Mouse (Mus musculus) stomach, embryonic 15.5 days (tissue): ENCODE results near the gene Arhgdib. TPM values are rescaled to one million over a fixed set of nuclear protein-coding genes. Genes with fewer than 3 reads are reported as not detected.
A peak's percentile ranks its signal among the peaks of the same experiment; 100 is the strongest.
"Not testable (repeated sequence)": the region's sequence is repeated elsewhere in the genome, so short reads cannot be mapped to it uniquely, and the experiment has no call there.

Experiments used
- ATAC-seq: fragments of 200-750 bp; cut with Nextera tagmentation; 2 replicates; pipeline ENCODE4 v1.8.0; 2017; ENCODE audit warnings: low read depth, moderate number of reproducible peaks, moderate TSS enrichment; ENCODE audit not compliant: insufficient read depth, low FRiP score
- H3K27ac ChIP-seq: fragments of 300-500 bp; sonication (generic); 2 replicates; pipeline ENCODE4 v1.5.1; 2015; ENCODE audit warnings: mild to moderate bottlenecking, inconsistent platforms
- H3K27me3 ChIP-seq: fragments of 300-500 bp; sonication (generic); replicated peaks from 2 replicates; pipeline ENCODE4 v1.6.1; 2015; ENCODE audit warnings: inconsistent platforms
- H3K36me3 ChIP-seq: fragments of 300-500 bp; sonication (generic); 2 replicates; pipeline ENCODE4 v1.6.1; 2015; ENCODE audit warnings: inconsistent platforms
- H3K4me1 ChIP-seq: fragments of 300-500 bp; sonication (generic); 2 replicates; pipeline ENCODE4 v1.6.1; 2015; ENCODE audit warnings: inconsistent platforms
- H3K4me2 ChIP-seq: fragments of 300-500 bp; sonication (generic); 2 replicates; pipeline ENCODE4 v1.6.1; 2015; ENCODE audit warnings: mild to moderate bottlenecking, inconsistent platforms
- H3K4me3 ChIP-seq: fragments of 300-500 bp; sonication (generic); replicated peaks from 2 replicates; pipeline ENCODE4 v1.5.1; 2015; ENCODE audit warnings: inconsistent platforms
- H3K9ac ChIP-seq: fragments of 300-500 bp; sonication (generic); 2 replicates; pipeline ENCODE4 v1.6.1; 2015; ENCODE audit warnings: inconsistent platforms
- H3K9me3 ChIP-seq: fragments of 300-500 bp; sonication (generic); 2 replicates; pipeline ENCODE4 v1.6.1; 2016; ENCODE audit warnings: inconsistent platforms
- WGBS: fragments of 180-500 bp; shearing (Covaris S2); methylation state at CpG from one replicate; pipeline ENCODE4 v1.1.7; 2015; 5-methylcytosine and 5-hydroxymethylcytosine counted together
- polyA plus RNA-seq: library from polyadenylated mRNA; unstranded; fragments of >200 nt; fragmentation: Nextera tagmentation; extraction: Ambion mirVana; gene quantifications from 2 replicates; pipeline ENCODE4 v1.2.1, GENCODE M21; 2015

Arhgdib gene
- polyA plus RNA-seq, 1 experiment from 2014 or later: 70.2 TPM

GRCm38 (mm10) chr6:136898222-136898621, 43.5 kb downstream of the Arhgdib start:
- Histone ChIP-seq H3K27me3 (no peaks in the 10 kb centered on the region), H3K36me3 (no peaks in the 10 kb centered on the region), H3K9me3 (no peaks in the 10 kb centered on the region), H3K4me2 (no peak overlapping the region), H3K9ac (no peak overlapping the region), H3K4me1 (peaks cover 10% of the 10 kb centered on the region), H3K27ac (peak overlapping the region; percentile 71), H3K4me3 (no peak overlapping the region)
- WGBS: 35% methylated on average over 4 of the region's 4 CpGs
- no peak for ATAC-seq

GRCm38 (mm10) chr6:136897789-136898188, 43.9 kb downstream of the Arhgdib start:
- no peaks in the 10 kb centered on the region for H3K27me3 ChIP-seq
- ATAC-seq: no peak
- no peak overlapping the region for H3K4me3 ChIP-seq
- H3K27ac ChIP-seq: peak overlapping the region; percentile 71
- H3K4me2 ChIP-seq: no peak overlapping the region
- no peaks in the 10 kb centered on the region for H3K9me3 ChIP-seq
- no peaks in the 10 kb centered on the region for H3K36me3 ChIP-seq
- H3K4me1 ChIP-seq: peaks cover 10% of the 10 kb centered on the region
- H3K9ac ChIP-seq: no peak overlapping the region
- WGBS: 53% methylated on average over 4 of the region's 4 CpGs

GRCm38 (mm10) chr6:136894532-136895339, 47.0 kb downstream of the Arhgdib start:
- Histone ChIP-seq H3K4me3 (no peak overlapping the region), H3K9me3 (no peaks in the 10 kb centered on the region), H3K36me3 (no peaks in the 10 kb centered on the region), H3K9ac (no peak overlapping the region), H3K27me3 (no peaks in the 10 kb centered on the region), H3K27ac (peak overlapping the region; percentile 77), H3K4me2 (no peak overlapping the region), H3K4me1 (peaks cover 10% of the 10 kb centered on the region)
- WGBS: 24% methylated on average over 15 of the region's 15 CpGs
- peak; percentile 41; the same call in 1 of the 2 replicates for ATAC-seq

GRCm38 (mm10) chr6:136892002-136892401, 49.7 kb downstream of the Arhgdib start:
- Histone ChIP-seq H3K27me3 (no peaks in the 10 kb centered on the region), H3K36me3 (no peaks in the 10 kb centered on the region), H3K9ac (no peak overlapping the region), H3K4me2 (no peak overlapping the region), H3K9me3 (no peaks in the 10 kb centered on the region), H3K4me3 (no peak overlapping the region), H3K27ac (no peak overlapping the region), H3K4me1 (peaks cover 16% of the 10 kb centered on the region)
- WGBS: 88% methylated on average over 2 of the region's 2 CpGs
- no peak for ATAC-seq

GRCm38 (mm10) chr6:136889554-136889953, 52.1 kb downstream of the Arhgdib start:
- H3K27ac ChIP-seq: no peak overlapping the region
- ATAC-seq: no peak
- WGBS: 89% methylated on average over 6 of the region's 6 CpGs
- no peak overlapping the region for H3K4me2 ChIP-seq
- peaks cover 8% of the 10 kb centered on the region for H3K4me1 ChIP-seq
- H3K4me3 ChIP-seq: no peak overlapping the region
- no peaks in the 10 kb centered on the region for H3K27me3 ChIP-seq
- H3K9ac ChIP-seq: no peak overlapping the region
- no peaks in the 10 kb centered on the region for H3K9me3 ChIP-seq
- H3K36me3 ChIP-seq: no peaks in the 10 kb centered on the region

GRCm38 (mm10) chr6:136889067-136889466, 52.6 kb downstream of the Arhgdib start:
- Histone ChIP-seq H3K36me3 (no peaks in the 10 kb centered on the region), H3K4me2 (no peak overlapping the region), H3K4me1 (0 out of 2 replicates have a peak, but pooled peaks cover 6% of the 10 kb centered on the region), H3K4me3 (no peak overlapping the region), H3K27ac (no peak overlapping the region), H3K27me3 (no peaks in the 10 kb centered on the region), H3K9ac (no peak overlapping the region), H3K9me3 (no peaks in the 10 kb centered on the region)
- 89% methylated on average over 6 of the region's 6 CpGs for WGBS
- no peak for ATAC-seq

- Histone ChIP-seq H3K27ac (peak overlapping the region; percentile 66), H3K9ac (no peak overlapping the region), H3K4me2 (no peak overlapping the region), H3K9me3 (no peaks in the 10 kb centered on the region), H3K4me3 (no peak overlapping the region), H3K27me3 (no peaks in the 10 kb centered on the region), H3K36me3 (no peaks in the 10 kb centered on the region), H3K4me1 (0 out of 2 replicates have a peak, but pooled peaks cover 6% of the 10 kb centered on the region)
- 40% methylated on average over 9 of the region's 9 CpGs for WGBS
- no peak; the same call in 1 of the 2 replicates for ATAC-seq
Measured at GRCm38 (mm10) chr6:136887854-136888253, 53.8 kb downstream of the Arhgdib start.

GRCm38 (mm10) chr6:136884766-136885165, 56.9 kb downstream of the Arhgdib start:
- ATAC-seq, H3K27ac ChIP-seq, H3K36me3 ChIP-seq, H3K4me3 ChIP-seq, H3K4me2 ChIP-seq, H3K4me1 ChIP-seq, H3K9ac ChIP-seq, H3K27me3 ChIP-seq, H3K9me3 ChIP-seq: not testable (repeated sequence)
- 50% methylated on average over 1 of the region's 1 CpGs for WGBS

GRCm38 (mm10) chr6:136883961-136884360, 57.7 kb downstream of the Arhgdib start:
- 92% methylated on average over 6 of the region's 6 CpGs for WGBS
- Histone ChIP-seq H3K36me3 (no peaks in the 10 kb centered on the region), H3K27ac (no peak overlapping the region), H3K27me3 (no peaks in the 10 kb centered on the region), H3K9me3 (no peaks in the 10 kb centered on the region), H3K4me3 (no peak overlapping the region), H3K9ac (no peak overlapping the region), H3K4me1 (0 out of 2 replicates have a peak, but pooled peaks cover 6% of the 10 kb centered on the region), H3K4me2 (no peak overlapping the region)
- ATAC-seq: no peak

- H3K4me2 ChIP-seq: no peak overlapping the region
- H3K4me3 ChIP-seq: no peak overlapping the region
- no peaks in the 10 kb centered on the region for H3K36me3 ChIP-seq
- 0 out of 2 replicates have a peak, but pooled peaks cover 6% of the 10 kb centered on the region for H3K4me1 ChIP-seq
- H3K9me3 ChIP-seq: no peaks in the 10 kb centered on the region
- no peaks in the 10 kb centered on the region for H3K27me3 ChIP-seq
- H3K27ac ChIP-seq: no peak overlapping the region
- WGBS: 73% methylated on average over 3 of the region's 3 CpGs
- H3K9ac ChIP-seq: no peak overlapping the region
- ATAC-seq: no peak
Measured at GRCm38 (mm10) chr6:136883431-136883915, 58.2 kb downstream of the Arhgdib start.

- Histone ChIP-seq H3K4me1 (no peaks in the 10 kb centered on the region), H3K36me3 (no peaks in the 10 kb centered on the region), H3K4me3 (no peak overlapping the region), H3K27ac (no peak overlapping the region), H3K9ac (no peak overlapping the region), H3K9me3 (no peaks in the 10 kb centered on the region), H3K4me2 (no peak overlapping the region), H3K27me3 (no peaks in the 10 kb centered on the region)
- no peak for ATAC-seq
- WGBS: 61% methylated on average over 8 of the region's 8 CpGs
Measured at GRCm38 (mm10) chr6:136881678-136882077, 60.0 kb downstream of the Arhgdib start.

- Histone ChIP-seq H3K27me3 (no peaks in the 10 kb centered on the region), H3K9me3 (no peaks in the 10 kb centered on the region), H3K4me3 (peak within 1 kb of the TSS; percentile 33), H3K4me2 (peak within 1 kb of the TSS; percentile 39), H3K4me1 (no peaks in the 10 kb centered on the region), H3K27ac (peak within 1 kb of the TSS; percentile 37; the same call in 1 of the 2 replicates), H3K9ac (no peak within 1 kb of the TSS; the same call in 1 of the 2 replicates), H3K36me3 (no peaks in the 10 kb centered on the region)
- ATAC-seq: no peak
- 32% methylated on average over 9 of the region's 9 CpGs for WGBS
Measured at GRCm38 (mm10) chr6:136875670-136876069, 66.0 kb downstream of the Arhgdib start, which contains the start of gene Mgp. Mgp (minus strand) TSS chr6:136875823.
